Mouse (Mus musculus): ENCODE data around the gene Disp3. TPM values are rescaled to one million over a fixed set of nuclear protein-coding genes. Genes with fewer than 3 reads are reported as not detected.

The Disp3 gene
- polyA plus RNA-seq, 1 experiment from 2014 or later = 0.11 TPM

DNA sequence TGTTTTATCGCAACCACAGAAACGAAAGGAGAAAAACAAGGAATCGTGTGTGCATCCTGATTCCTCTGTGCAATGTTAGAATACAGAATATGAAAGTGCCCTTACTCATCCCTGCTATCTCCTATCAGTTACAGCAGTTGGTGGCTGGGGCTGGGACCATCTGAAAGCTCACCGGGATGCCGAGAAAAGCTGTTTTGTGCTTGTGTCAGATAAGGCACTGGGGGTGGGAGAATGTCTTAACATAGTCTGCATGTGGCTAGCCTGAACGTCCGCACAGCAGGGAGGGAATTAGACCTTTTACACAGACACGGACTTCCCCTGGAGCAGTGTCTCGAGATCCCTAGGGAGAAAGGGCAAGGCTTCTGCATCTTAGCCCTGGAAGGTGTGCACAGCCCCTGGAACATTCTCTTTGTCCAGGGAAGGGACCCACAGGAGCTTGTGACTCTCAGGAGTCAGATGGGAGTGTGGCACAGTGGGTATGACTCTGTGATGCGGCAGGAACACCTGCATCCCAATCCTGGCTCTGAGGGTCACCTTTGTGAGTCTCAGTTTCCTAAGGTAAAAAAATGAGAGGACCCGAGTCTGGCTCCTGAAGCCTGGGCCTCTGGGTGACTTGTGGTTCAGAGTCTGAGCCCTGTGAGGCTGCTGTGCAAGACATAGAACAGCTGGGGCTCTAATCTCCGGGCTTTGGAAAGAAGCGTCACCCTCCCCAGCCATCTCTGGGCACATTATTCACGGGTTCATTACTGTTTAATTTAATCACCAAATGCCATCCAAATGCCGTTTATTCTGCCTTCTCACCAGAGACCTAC is 83.5 kb downstream of the Disp3 start:
- H3K9ac ChIP-seq = no peak overlapping the region
- peak; percentile 80; the same call in 1 of the 2 replicates for ATAC-seq

DNA sequence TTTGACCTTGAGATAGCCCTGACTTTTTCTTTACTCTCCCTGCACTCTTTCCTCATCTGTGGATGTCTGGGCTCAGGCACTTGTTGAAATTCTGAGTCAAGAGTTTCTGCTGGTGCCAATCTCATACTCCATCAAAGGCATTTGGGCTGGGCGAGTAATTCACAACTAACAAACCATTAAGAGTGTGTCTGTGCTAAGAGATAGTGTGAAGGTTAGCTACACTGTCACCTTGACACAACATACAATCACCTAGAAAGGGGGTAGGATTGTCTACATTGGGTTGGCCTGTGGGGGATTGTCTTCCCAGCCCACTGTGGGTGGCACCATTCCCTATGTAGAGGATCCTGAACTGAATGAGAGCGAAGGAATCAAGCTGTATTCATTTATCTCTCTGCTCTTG is 84.2 kb downstream of the Disp3 start:
- Histone ChIP-seq H3K36me3 (no peaks in the 10 kb centered on the region), H3K27ac (no peak overlapping the region), H3K27me3 (replicated peaks) (peaks cover 4% of the 10 kb centered on the region; the same call in 1 of the 2 replicates), H3K9me3 (no peaks in the 10 kb centered on the region), H3K9ac (no peak overlapping the region), H3K4me1 (replicated peaks) (no peaks in the 10 kb centered on the region), H3K4me3 (replicated peaks) (no peak overlapping the region), H3K4me2 (replicated peaks) (no peak overlapping the region)
- WGBS = 90% methylated on average over 2 of the region's 2 CpGs
- ATAC-seq = no peak

More for the DNA sequence above, 83.5 kb downstream of the Disp3 start:
- H3K4me3 ChIP-seq (replicated peaks) = no peak overlapping the region
- 65% methylated on average over 15 of the region's 15 CpGs for WGBS
- no peaks in the 10 kb centered on the region for H3K4me1 ChIP-seq (replicated peaks)
- H3K27ac ChIP-seq = no peak overlapping the region
- no peaks in the 10 kb centered on the region for H3K27me3 ChIP-seq (replicated peaks)
- no peak overlapping the region for H3K4me2 ChIP-seq (replicated peaks)
- no peaks in the 10 kb centered on the region for H3K9me3 ChIP-seq
- H3K36me3 ChIP-seq = no peaks in the 10 kb centered on the region

DNA sequence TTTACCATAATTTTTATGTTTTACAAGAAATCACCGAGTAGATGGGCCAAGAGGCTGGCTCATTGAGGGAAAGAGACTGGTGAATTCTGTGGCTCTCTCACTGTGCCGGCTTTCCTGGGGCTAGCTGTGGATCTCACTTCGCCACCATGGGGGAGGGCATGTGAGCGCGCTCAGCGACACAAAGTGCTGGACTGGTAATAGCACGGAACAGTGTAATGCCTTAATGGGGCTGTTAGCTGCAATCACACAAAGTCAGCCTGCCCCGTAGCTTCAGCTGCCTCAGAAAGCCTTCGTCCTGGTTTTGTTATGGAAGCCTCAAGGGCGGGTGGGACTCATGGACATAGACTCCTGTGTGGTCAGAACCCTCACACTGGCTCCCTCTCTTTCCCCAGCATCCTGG is 89.0 kb downstream of the Disp3 start:
- WGBS = 51% methylated on average over 10 of the region's 10 CpGs
- H3K9me3 ChIP-seq = no peaks in the 10 kb centered on the region
- H3K4me2 ChIP-seq (replicated peaks) = no peak overlapping the region
- H3K4me1 ChIP-seq (replicated peaks) = no peaks in the 10 kb centered on the region
- H3K4me3 ChIP-seq (replicated peaks) = no peak overlapping the region
- peaks cover 4% of the 10 kb centered on the region for H3K27me3 ChIP-seq (replicated peaks)
- ATAC-seq = no peak
- H3K27ac ChIP-seq = no peak overlapping the region
- no peak overlapping the region for H3K9ac ChIP-seq
- H3K36me3 ChIP-seq = no peaks in the 10 kb centered on the region

DNA sequence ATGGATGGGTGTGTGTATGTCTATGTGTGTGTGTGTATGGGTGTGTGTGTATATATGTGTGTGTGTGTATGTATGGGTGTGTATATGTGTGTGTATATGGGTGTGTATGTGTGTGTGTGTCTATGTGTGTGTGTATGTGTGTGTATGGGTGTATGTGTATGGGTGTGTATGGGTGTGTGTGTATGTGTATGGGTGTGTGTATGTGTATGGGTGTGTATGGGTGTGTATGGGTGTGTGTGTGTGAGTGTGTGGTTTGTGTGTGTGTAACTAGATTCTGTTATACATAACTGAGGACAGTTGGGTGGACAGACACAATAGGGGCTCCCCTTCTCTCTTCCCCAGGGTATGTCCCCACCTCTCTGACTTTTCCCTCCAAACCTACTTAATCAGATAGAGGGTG is 93.4 kb downstream of the Disp3 start:
- H3K4me1 ChIP-seq (replicated peaks) = no peaks in the 10 kb centered on the region
- no peak overlapping the region for H3K4me3 ChIP-seq (replicated peaks)
- peaks cover 4% of the 10 kb centered on the region for H3K27me3 ChIP-seq (replicated peaks)
- no peaks in the 10 kb centered on the region for H3K9me3 ChIP-seq
- H3K9ac ChIP-seq = no peak overlapping the region
- ATAC-seq = no peak
- H3K4me2 ChIP-seq (replicated peaks) = no peak overlapping the region
- H3K27ac ChIP-seq = no peak overlapping the region
- H3K36me3 ChIP-seq = no peaks in the 10 kb centered on the region

DNA sequence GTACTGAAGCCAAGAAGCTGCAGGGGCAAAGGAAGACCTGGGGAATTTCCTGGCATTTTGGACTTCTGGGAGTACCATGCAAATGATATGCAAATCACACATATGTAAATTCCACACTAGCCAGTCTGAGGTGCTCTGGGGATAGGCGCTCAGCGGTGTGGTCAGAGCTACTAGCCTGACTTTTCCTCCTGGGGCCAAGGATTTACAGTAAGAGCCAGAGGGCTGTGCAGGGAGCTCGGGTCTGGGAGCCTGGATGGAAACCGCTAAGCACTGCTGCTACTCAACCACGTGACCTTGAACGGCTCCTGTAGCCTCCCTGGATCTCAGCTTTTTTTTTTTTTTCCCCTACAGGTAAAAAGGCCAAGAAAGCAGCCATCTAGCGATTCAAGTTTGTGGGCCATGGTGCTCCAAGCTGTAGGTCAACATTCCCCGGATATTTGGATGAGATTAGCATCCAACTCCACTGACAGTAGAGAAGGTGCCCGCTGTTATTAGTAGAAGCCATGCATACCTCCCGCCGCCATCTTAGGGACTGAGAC is 95.0 kb downstream of the Disp3 start:
- Histone ChIP-seq H3K4me1 (replicated peaks) (no peaks in the 10 kb centered on the region), H3K4me3 (replicated peaks) (no peak overlapping the region), H3K9me3 (no peaks in the 10 kb centered on the region), H3K4me2 (replicated peaks) (no peak overlapping the region), H3K27ac (no peak overlapping the region), H3K36me3 (no peaks in the 10 kb centered on the region), H3K9ac (no peak overlapping the region), H3K27me3 (replicated peaks) (no peaks in the 10 kb centered on the region; the same call in 1 of the 2 replicates)
- 30% methylated on average over 11 of the region's 11 CpGs for WGBS
- no peak for ATAC-seq

Other genes starting within 250 kb of the Disp3 start
- 4.7 and 4.9 TPM in 2 replicates for gene Clcn6, start 249.1 kb downstream of the Disp3 start, polyA plus RNA-seq (2015; fragmentation: Nextera tagmentation; extraction: Ambion mirVana)
- gene Mthfr, start 248.9 kb downstream of the Disp3 start, polyA plus RNA-seq (2015; fragmentation: Nextera tagmentation; extraction: Ambion mirVana) = 18.4 TPM in 2 replicates
- 15.1 and 16.7 TPM in 2 replicates for gene Agtrap, start 199.9 kb downstream of the Disp3 start, polyA plus RNA-seq (2015; fragmentation: Nextera tagmentation; extraction: Ambion mirVana)
- gene Mad2l2, start 157.6 kb downstream of the Disp3 start, polyA plus RNA-seq (2015; fragmentation: Nextera tagmentation; extraction: Ambion mirVana) = 32.9 and 33.9 TPM in 2 replicates
- gene Draxin, start 157.3 kb downstream of the Disp3 start, polyA plus RNA-seq (2015; fragmentation: Nextera tagmentation; extraction: Ambion mirVana) = 0.15 and 0.24 TPM in 2 replicates
- gene Fbxo6, start 135.8 kb downstream of the Disp3 start, polyA plus RNA-seq (2015; fragmentation: Nextera tagmentation; extraction: Ambion mirVana) = 16.0 and 17.9 TPM in 2 replicates
- 6.8 and 7.2 TPM in 2 replicates for gene Fbxo44, start 127.5 kb downstream of the Disp3 start, polyA plus RNA-seq (2015; fragmentation: Nextera tagmentation; extraction: Ambion mirVana)
- gene Fbxo2, start 127.3 kb downstream of the Disp3 start, polyA plus RNA-seq (2015; fragmentation: Nextera tagmentation; extraction: Ambion mirVana) = 0.51 and 0.58 TPM in 2 replicates
- gene Ubiad1, start 156.8 kb upstream of the Disp3 start, polyA plus RNA-seq (2015; fragmentation: Nextera tagmentation; extraction: Ambion mirVana) = 22.0 and 22.7 TPM in 2 replicates
- gene Mtor, start 160.6 kb upstream of the Disp3 start, polyA plus RNA-seq (2015; fragmentation: Nextera tagmentation; extraction: Ambion mirVana) = 11.6 and 12.7 TPM in 2 replicates
- 0.92 and 2.0 TPM in 2 replicates for gene Angptl7, start 212.5 kb upstream of the Disp3 start, polyA plus RNA-seq (2015; fragmentation: Nextera tagmentation; extraction: Ambion mirVana)

Measured in intestine, embryonic 15.5 days (tissue).